Mouse (Mus musculus): Measurements from ENCODE around the gene Kcnq1.

Kcnq1 gene

GRCm38 (mm10) chr7:143093847-143094246 is 12.3 kb upstream of the Kcnq1 start:
- DNase-seq (ENCODE audit: low read depth, low spot score), result no peak

DNA sequence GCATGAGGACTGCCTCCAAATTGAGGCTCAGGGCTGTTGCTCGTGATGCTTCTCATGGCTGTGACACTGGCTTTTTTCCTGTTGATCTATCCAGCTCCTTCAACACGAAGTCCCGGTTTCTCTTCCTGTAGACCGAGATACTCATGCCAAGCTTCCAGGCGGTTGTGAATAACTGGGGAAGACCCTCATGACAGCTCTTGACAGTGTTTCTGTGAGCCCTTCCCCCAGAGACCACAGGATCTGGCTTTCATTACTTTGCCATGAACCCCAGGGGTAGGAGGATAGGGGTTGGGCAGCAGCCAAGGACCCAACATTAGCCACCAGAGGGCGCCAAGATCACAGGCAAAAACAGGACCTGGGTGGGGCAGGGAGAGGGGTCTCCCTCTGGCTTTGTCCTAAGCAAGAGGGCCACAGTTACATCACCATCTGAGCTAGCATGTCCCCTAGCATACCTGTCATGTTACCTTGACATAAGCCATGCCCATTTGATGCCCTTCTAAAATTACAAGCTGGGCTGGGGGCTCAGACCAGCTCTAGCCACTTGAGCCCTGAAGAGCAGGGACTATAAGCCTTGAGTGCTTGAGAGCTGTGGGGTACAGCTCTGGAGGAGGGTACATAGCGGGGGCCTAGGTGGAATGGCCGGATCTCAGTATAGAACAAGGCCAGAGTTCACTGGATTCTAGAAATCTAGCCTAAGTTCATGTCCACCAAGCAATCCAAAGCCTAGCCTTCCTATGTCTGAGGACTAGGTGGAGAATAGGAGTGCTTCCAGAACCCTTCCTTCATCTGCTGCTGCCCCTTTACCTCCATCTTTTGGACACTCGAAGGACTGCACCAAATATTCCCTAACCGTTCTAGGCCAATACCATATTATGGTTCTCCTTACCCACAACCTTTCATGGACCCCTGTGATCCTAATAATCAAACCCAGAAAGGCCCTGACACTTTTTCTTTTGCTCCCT is 11.3 kb upstream of the Kcnq1 start, which contains the start of gene Trpm5:
Gene Trpm5, minus strand, starts transcription at position 51 of the 962 bp plus-strand sequence.
- peak; percentile 58 for DNase-seq (ENCODE audit: low read depth, low spot score)

- DNase-seq (ENCODE audit: low read depth, low spot score), result no peak
Observed at GRCm38 (mm10) chr7:143095554-143095907, 10.6 kb upstream of the Kcnq1 start.

DNA sequence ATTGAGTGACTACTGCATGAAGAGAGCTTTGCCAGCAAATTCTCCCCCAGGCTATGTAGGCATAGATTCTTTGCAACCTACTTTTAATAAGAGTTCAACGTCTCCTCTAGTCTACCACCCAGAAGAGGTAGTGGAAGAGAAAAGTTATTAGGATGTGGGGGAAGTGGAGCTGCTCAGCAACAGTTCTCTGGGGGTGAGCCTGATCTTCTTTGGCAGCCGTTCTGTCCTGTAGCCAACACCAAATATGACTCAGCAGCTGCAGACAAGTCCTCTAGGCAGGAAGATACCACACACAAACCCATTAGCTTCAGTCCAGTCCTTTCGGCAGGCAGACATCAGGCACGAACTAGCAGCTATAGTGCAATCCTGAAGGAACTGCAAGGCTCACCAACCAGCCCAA is 5.4 kb upstream of the Kcnq1 start:
- DNase-seq (ENCODE audit: low read depth, low spot score), result no peak

- no peak for DNase-seq (ENCODE audit: low read depth, low spot score)
Observed at GRCm38 (mm10) chr7:143105258-143105897, 784 bp upstream of the Kcnq1 start.

- no peak for DNase-seq (ENCODE audit: low read depth, low spot score)
Observed at GRCm38 (mm10) chr7:143106672-143107465, 707 bp downstream of the Kcnq1 start.

DNA sequence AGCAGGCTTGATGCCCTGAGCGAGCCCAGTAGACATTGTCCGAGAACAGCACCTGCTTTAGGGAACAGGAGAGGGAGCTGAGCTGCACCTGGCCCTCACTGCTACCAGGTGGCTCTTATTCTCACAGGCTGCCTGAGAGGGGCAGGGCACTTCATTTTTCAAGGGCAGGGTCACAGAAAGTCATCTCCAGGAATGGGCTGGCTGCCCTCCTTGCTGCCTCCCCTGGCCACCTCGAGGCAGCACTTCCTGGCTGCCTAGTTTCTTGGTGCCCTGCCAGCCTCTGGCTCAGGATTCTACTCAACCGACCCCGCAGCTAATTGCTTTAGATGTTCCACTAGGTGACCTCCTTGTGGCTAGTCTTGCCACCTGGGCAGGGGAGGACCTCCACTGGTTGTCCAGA is 2.0 kb downstream of the Kcnq1 start:
- no peak for DNase-seq (ENCODE audit: low read depth, low spot score)

DNA sequence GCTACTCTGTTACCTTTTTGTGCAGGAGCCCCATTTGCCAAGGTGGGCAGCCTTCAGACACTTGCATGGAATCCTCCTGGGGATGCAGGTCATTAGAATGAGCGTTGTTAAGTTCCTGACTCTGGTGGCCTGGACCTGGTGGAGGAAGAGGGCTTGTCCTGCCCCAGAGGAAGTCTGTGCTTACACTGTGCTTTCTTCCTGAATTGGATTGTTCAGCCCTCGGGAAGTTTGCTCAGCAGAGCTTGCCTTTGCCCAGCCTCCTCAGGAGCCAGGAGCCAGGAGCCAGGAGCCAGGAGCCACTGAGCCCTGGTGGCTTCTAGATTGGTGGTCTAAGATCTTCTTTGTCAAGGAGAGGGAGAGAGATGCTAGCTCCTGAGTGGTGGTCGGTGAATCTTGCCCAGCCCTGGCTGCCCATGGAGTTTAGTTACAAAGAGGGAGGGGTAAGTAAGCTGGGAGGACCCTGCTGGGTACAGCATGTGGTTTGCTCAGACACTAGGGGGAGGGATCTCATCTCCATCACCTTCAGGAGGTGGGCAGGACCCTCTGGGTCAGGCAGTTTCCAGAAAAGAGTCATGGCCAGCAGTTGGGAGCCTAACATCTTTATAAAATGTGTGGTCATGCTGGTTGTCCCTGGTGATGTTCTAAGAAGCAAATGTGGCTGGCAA is 3.0 kb downstream of the Kcnq1 start:
- DNase-seq (ENCODE audit: low read depth, low spot score), result no peak

DNA sequence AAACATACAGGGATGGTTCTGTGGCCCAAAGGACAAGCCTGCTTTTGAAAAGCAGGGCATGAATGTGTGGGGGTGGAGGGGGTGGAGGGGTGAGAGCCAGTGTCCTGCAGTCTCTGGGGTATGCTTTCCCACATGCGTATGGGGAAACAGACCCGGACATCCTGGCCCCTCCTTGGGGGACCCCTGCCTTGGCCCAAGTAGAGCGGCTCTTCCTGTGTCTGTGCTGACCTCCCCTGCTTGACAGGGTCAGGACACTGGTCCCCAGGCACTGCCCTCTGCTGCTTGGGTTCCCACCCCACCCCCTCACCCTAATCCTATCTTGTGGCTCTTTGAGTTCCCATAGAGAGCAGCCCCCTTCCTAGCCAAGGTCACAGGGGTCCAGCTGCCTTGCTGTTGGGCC is 3.5 kb downstream of the Kcnq1 start:
- DNase-seq (ENCODE audit: low read depth, low spot score), result no peak

DNA sequence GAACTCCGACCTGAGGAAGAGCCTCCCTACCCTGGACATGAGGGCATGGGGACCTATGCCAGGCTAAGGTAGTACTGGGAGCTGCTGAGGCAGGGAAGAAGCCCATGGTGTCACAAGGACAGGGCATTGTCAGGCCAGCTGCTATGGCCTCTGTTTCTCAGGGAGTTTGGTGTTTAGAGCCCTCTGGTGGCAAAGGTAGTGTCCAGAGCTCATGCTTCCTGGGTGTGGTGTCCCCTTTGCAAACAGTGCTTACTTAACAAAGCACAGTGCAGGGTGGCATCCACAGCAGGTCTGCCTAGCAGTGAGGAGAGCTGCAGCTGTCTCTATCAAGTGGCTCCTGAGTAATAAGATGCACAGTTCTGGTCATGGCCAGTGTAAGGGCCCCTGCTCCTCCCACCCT is 4.6 kb downstream of the Kcnq1 start:
- no peak for DNase-seq (ENCODE audit: low read depth, low spot score)

DNA sequence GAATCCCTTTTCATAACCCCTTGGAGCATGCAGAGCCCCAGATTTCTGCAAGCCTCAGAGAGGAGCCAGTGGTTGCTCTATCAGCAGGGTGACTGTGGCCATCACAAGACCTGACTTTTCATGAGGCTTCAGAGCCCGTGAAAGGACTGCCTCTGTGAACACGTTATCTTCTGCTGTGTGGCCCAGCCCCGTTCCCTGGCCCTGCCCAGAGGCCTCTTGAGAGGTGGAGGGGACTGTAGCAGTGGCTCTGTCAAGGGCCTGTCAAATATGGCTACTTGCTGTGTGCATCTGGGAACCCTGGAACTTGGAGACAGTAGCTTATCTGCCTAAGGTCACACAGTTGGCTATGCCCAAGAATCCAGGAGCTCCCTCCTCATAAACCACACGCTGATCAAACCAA is 5.6 kb downstream of the Kcnq1 start:
- no peak for DNase-seq (ENCODE audit: low read depth, low spot score)

DNA sequence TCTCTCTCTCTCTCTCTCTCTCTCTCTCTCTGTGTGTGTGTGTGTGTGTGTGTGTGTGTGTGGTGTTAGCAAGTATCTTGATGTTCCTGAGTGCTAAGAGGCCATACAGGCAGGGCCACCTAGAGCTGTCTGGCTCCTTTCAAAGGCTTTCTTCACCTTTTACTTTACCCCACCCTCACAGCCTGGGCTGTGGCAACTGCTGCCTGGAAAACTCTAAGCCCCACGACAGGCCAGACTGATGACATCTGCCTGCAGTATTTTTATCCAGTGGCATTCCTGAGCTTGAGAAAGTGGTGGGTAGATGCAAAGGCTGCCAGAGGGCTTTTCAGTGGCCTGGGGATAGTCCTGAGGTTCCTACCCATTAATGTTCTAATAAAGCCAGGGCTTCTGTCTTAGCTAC is 6.2 kb downstream of the Kcnq1 start:
- DNase-seq (ENCODE audit: low read depth, low spot score), result no peak

DNA sequence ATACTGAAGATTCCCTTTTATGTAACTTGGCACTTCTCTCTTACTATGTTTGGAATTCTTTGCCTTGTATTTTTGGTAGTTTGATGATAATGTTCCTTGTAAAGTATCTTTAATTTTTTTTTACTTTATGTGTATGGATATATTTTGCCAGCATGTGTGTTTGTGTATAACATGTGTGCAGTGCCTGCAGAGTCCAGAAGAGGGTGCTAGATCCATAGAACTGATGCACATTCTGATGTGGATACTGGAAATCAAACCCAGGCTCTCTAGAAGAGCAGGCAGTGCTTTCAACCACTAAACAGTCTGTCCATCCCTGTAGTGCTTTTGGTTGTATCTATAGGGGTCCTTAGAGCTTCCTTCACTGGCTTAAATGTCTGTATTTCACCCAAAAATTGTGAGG is 8.6 kb downstream of the Kcnq1 start:
- no peak for DNase-seq (ENCODE audit: low read depth, low spot score)

DNA sequence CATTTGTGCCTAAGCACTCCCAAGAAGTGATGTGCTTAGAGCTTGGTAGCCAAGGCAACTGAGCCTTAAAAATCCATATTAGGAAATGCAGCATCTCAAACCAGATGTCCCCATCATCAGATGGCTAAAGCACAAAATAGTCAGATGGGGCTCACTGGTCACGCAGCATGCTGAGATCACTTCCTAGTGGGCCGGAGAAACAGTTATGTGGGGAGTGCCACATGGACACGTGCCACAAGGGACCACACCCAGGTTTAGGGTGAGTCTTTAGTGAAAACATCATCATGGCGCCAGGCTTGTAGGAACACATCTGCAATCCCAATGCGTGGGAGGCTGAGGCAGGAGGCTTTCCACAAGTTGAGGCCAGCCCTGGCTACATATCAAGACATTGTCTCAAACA is 10.4 kb downstream of the Kcnq1 start:
- no peak for DNase-seq (ENCODE audit: low read depth, low spot score)

- no peak for DNase-seq (ENCODE audit: low read depth, low spot score)
Observed at GRCm38 (mm10) chr7:143119407-143119806, 13.2 kb downstream of the Kcnq1 start.

- DNase-seq (ENCODE audit: low read depth, low spot score), result no peak
Observed at GRCm38 (mm10) chr7:143119826-143120225, 13.7 kb downstream of the Kcnq1 start.

DNA sequence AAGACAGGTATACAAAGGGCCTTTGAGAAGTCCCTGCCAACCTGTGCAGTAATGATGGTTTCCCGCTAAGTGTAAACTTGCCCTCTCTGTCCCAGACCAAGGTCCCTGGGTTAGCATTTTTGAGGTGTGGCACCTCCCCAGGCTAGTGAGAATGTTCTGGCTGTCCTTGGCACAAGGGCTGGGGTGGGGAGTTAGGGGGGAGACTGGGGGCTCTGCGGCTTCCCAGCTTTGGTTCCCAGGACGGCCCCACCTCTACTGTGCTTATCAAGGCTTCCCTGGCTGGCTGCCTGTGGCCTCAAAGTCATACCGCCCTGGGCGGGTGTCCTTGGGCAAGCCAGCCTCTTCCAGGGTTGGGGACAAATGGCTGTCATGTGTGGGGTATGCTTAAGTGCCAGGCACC is 16.0 kb downstream of the Kcnq1 start:
- DNase-seq (ENCODE audit: low read depth, low spot score), result no peak

DNA sequence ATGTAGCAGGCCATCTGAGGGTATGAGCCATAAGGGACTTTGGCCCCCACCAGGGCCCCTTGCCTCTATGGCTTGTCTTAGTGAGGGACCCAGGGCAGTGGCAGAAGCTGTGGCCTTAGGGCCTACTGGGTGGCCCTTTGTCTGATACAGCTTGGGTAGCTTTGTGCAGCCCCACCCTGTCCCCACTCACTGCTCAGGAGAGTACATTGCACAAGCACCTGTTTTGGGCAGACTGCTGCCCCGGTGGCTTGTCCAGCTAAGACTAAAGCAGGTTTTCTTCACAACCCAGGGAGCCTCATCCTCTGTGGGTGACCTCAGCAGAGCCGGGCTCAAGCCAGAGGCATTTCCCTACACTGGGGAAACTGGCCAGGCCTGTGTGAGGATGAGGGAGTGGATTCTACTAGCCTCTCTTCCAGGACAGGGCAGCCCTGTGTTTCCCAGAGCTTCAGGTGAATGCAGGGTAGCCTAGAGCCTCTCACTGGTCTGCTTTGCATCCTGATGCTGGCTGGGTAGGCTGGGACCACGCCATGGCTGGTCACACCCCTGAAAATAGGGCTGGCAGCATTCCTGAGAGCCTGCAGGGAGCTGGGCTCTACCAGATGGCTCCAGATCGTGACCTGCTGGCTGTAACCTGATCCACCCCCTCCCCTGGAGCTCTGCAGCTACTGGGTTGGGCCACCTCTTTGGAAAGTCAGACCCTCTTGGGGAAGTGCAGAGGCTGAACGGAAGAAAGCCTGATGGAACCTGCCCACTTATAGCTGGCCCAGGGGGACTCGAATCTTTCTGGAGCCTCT is 17.9 kb downstream of the Kcnq1 start:
- DNase-seq (ENCODE audit: low read depth, low spot score), result peak; percentile 53

DNA sequence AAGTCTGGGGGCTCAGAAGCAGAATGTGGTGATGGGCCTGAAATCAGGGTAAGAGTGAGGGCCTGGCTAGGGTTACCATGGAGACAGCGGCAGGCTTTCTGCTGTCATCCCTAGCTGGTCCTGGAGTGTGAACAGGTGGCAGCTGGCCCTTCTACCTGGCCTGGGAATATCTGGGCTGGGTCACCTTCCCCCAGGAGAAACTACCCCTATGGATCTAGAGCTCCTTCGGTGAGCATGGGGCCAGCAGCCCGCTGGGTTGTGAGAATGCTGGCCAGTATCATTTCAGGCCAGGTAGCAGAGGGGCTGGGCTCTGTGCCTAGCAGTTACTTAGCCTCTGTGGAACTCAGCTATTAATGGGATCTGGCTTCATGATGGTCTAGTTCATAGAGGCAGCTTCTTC is 18.7 kb downstream of the Kcnq1 start:
- no peak for DNase-seq (ENCODE audit: low read depth, low spot score)

- DNase-seq (ENCODE audit: low read depth, low spot score), result no peak
Observed at GRCm38 (mm10) chr7:143132815-143133214, 26.7 kb downstream of the Kcnq1 start.

GRCm38 (mm10) chr7:143136125-143136524 is 30.0 kb downstream of the Kcnq1 start:
- no peak for DNase-seq (ENCODE audit: low read depth, low spot score)

Data from embryo, embryonic 11.5 days (tissue).